Mouse (Mus musculus): ENCODE measurements around the gene Dusp10.

The Dusp10 gene

GRCm38 (mm10) chr1:184076065-184076464 is 63.0 kb downstream of the Dusp10 start:
- in situ Hi-C loops (cut with MboI; ENCODE audit: low pct_unique_long_range_greater_than_20kb in 1 of 2, low sequenced_read_pairs in 2 of 2, unreplicated experiment in 1 of 2): no loop called here

- in situ Hi-C loops (cut with MboI; ENCODE audit: low pct_unique_long_range_greater_than_20kb in 1 of 2, low sequenced_read_pairs in 2 of 2, unreplicated experiment in 1 of 2): no loop called here
Observed at GRCm38 (mm10) chr1:184076756-184077155, 63.7 kb downstream of the Dusp10 start.

- in situ Hi-C loops (cut with MboI; ENCODE audit: low pct_unique_long_range_greater_than_20kb in 1 of 2, low sequenced_read_pairs in 2 of 2, unreplicated experiment in 1 of 2): no loop called here
Observed at GRCm38 (mm10) chr1:184079304-184079703, 66.2 kb downstream of the Dusp10 start.

- in situ Hi-C loops (cut with MboI; ENCODE audit: low pct_unique_long_range_greater_than_20kb in 1 of 2, low sequenced_read_pairs in 2 of 2, unreplicated experiment in 1 of 2): no loop called here
Observed at GRCm38 (mm10) chr1:184082661-184083060, 69.6 kb downstream of the Dusp10 start.

- in situ Hi-C loops (cut with MboI; ENCODE audit: low pct_unique_long_range_greater_than_20kb in 1 of 2, low sequenced_read_pairs in 2 of 2, unreplicated experiment in 1 of 2): no loop called here
Observed at GRCm38 (mm10) chr1:184083166-184083565, 70.1 kb downstream of the Dusp10 start.

- in situ Hi-C loops (cut with MboI; ENCODE audit: low pct_unique_long_range_greater_than_20kb in 1 of 2, low sequenced_read_pairs in 2 of 2, unreplicated experiment in 1 of 2): no loop called here
Observed at GRCm38 (mm10) chr1:184084961-184085360, 71.9 kb downstream of the Dusp10 start.

- in situ Hi-C loops (cut with MboI; ENCODE audit: low pct_unique_long_range_greater_than_20kb in 1 of 2, low sequenced_read_pairs in 2 of 2, unreplicated experiment in 1 of 2): no loop called here
Observed at GRCm38 (mm10) chr1:184090515-184090914, 77.4 kb downstream of the Dusp10 start.

- in situ Hi-C loops (cut with MboI; ENCODE audit: low pct_unique_long_range_greater_than_20kb in 1 of 2, low sequenced_read_pairs in 2 of 2, unreplicated experiment in 1 of 2): no loop called here
Observed at GRCm38 (mm10) chr1:184094914-184095313, 81.8 kb downstream of the Dusp10 start.

GRCm38 (mm10) chr1:184100414-184100813 is 87.3 kb downstream of the Dusp10 start:
- in situ Hi-C loops (cut with MboI; ENCODE audit: low pct_unique_long_range_greater_than_20kb in 1 of 2, low sequenced_read_pairs in 2 of 2, unreplicated experiment in 1 of 2): no loop called here

GRCm38 (mm10) chr1:184100927-184101749 is 88.0 kb downstream of the Dusp10 start:
- in situ Hi-C loops (cut with MboI; ENCODE audit: low pct_unique_long_range_greater_than_20kb in 1 of 2, low sequenced_read_pairs in 2 of 2, unreplicated experiment in 1 of 2): no loop called here

GRCm38 (mm10) chr1:184101750-184102046 is 88.6 kb downstream of the Dusp10 start:
- in situ Hi-C loops (cut with MboI; ENCODE audit: low pct_unique_long_range_greater_than_20kb in 1 of 2, low sequenced_read_pairs in 2 of 2, unreplicated experiment in 1 of 2): no loop called here

- in situ Hi-C loops (cut with MboI; ENCODE audit: low pct_unique_long_range_greater_than_20kb in 1 of 2, low sequenced_read_pairs in 2 of 2, unreplicated experiment in 1 of 2): no loop called here
Observed at GRCm38 (mm10) chr1:184106832-184107231, 93.7 kb downstream of the Dusp10 start.

- in situ Hi-C loops (cut with MboI; ENCODE audit: low pct_unique_long_range_greater_than_20kb in 1 of 2, low sequenced_read_pairs in 2 of 2, unreplicated experiment in 1 of 2): no loop called here
Observed at GRCm38 (mm10) chr1:184107448-184107847, 94.3 kb downstream of the Dusp10 start.

- in situ Hi-C loops (cut with MboI; ENCODE audit: low pct_unique_long_range_greater_than_20kb in 1 of 2, low sequenced_read_pairs in 2 of 2, unreplicated experiment in 1 of 2): no loop called here
Observed at GRCm38 (mm10) chr1:184108254-184108653, 95.2 kb downstream of the Dusp10 start.

GRCm38 (mm10) chr1:184117586-184117985 is 104.5 kb downstream of the Dusp10 start:
- in situ Hi-C loops (cut with MboI; ENCODE audit: low pct_unique_long_range_greater_than_20kb in 1 of 2, low sequenced_read_pairs in 2 of 2, unreplicated experiment in 1 of 2): no loop called here

GRCm38 (mm10) chr1:184117991-184118390 is 104.9 kb downstream of the Dusp10 start:
- in situ Hi-C loops (cut with MboI; ENCODE audit: low pct_unique_long_range_greater_than_20kb in 1 of 2, low sequenced_read_pairs in 2 of 2, unreplicated experiment in 1 of 2): no loop called here

GRCm38 (mm10) chr1:184118586-184118985 is 105.5 kb downstream of the Dusp10 start:
- in situ Hi-C loops (cut with MboI; ENCODE audit: low pct_unique_long_range_greater_than_20kb in 1 of 2, low sequenced_read_pairs in 2 of 2, unreplicated experiment in 1 of 2): no loop called here

All from mouse embryonic stem cell (cell line).